Mouse (Mus musculus) Muller cell, postnatal 12 days (primary cell): ENCODE measurements around the gene Olfr1375.
"Not testable (repeated sequence)": the region's sequence is repeated elsewhere in the genome, so short reads cannot be mapped to it uniquely, and the experiment has no call there.

Experiments used
- DNase-seq: peaks from one replicate; pipeline ENCODE4 v3.0.0-alpha.2; 2015; ENCODE audit errors: inconsistent ontology term

Gene Olfr1375

GRCm38 (mm10) chr11:51047809-51048208, at the start of gene Olfr1375:
Gene Olfr1375 (plus strand): TSS chr11:51048109.
- not testable (repeated sequence) for DNase-seq

DNA sequence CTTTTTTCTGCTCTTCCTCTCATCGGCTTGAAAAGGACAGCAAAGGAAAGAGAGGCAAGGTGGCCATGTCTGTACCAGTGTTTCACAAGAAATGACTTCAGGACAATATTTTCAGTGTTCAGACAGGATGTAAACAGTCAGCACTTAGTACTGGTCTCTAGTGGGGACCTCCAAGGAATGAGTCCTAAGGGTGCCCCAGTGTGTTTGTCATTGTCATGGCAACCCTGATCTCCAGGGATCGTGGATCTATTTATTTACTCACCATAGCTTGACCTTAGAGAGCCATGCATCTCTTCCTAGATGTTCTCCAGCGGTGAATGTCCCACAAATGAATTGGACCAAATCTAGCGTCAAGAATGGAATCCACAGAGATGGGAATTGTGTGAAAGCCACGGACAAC, 44.6 kb upstream of the Olfr1375 start, which contains the start of gene Olfr51:
Gene Olfr51, plus strand, starts transcription at position 301 of the 400 bp plus-strand sequence.
- no peak for DNase-seq

GRCm38 (mm10) chr11:51011821-51012220, 36.1 kb upstream of the Olfr1375 start:
- no peak for DNase-seq

GRCm38 (mm10) chr11:51013936-51014335, 34.0 kb upstream of the Olfr1375 start, which contains the start of gene Olfr54:
Gene Olfr54 (plus strand): TSS chr11:51014236.
- DNase-seq = no peak

DNA sequence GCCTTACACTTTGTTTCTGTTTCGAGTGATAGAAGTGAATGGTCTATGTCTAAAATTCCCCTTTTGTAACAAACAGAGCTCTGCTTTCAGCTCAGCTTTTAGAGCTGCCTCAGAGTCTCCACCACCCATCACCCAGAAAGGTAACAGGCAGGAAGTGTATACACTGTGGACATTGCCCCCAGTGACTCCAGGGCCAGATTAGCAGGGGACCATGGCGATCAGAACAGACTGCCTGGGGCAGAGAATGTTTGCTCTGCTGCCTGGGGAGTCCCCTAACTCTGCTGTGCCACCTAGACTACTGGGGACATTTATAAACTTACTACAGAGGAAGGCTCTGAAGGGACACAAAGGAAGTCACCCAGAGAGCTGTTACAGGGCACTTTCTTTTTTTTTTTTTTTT, 31.6 kb upstream of the Olfr1375 start:
- DNase-seq = no peak

DNA sequence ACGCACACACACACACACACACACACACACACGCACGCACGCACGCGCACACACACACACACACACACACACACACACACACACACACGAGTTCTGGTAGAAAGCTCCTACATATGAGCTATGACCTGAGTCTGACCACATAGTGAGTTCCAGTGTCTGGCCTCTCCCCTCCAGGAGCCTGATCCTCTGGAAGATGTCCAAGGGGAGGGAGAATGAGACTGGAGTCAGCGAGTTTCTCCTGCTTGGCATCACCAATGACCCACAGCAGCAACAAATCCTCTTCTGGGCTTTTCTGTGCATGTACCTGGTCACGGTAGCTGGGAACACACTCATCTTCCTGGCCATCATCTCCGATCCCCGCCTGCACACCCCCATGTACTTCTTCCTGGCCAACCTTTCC, 21.1 kb upstream of the Olfr1375 start:
- DNase-seq = not testable (repeated sequence)

GRCm38 (mm10) chr11:51029381-51029780, 18.5 kb upstream of the Olfr1375 start:
- not testable (repeated sequence) for DNase-seq

- no peak for DNase-seq
Measured at GRCm38 (mm10) chr11:51030225-51030624, 17.7 kb upstream of the Olfr1375 start.

DNA sequence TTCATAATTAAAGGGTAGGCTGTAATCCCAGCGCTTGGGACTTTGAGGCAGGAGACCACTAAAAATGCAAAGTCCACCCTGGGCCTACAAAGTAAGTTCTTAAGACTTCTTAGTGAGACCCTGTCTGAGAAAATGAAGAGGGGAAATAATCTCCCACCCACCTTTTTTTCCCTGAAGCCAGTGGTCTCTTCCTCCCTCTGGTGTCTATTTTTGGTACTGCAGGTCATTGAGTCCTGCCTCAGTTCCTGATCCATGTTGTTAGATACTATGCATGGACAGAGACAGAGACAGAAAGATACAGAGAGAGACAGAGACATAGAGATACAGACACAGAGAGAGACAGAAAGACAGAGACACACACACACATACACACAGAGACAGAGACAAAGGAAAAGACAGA, 15.1 kb upstream of the Olfr1375 start:
- DNase-seq = no peak

GRCm38 (mm10) chr11:51034141-51034540, 13.8 kb upstream of the Olfr1375 start:
- not testable (repeated sequence) for DNase-seq

- peak; percentile 17 for DNase-seq
Measured at GRCm38 (mm10) chr11:51035951-51036350, 12.0 kb upstream of the Olfr1375 start.

- DNase-seq = not testable (repeated sequence)
Measured at GRCm38 (mm10) chr11:51044776-51045175, 3.1 kb upstream of the Olfr1375 start.

DNA sequence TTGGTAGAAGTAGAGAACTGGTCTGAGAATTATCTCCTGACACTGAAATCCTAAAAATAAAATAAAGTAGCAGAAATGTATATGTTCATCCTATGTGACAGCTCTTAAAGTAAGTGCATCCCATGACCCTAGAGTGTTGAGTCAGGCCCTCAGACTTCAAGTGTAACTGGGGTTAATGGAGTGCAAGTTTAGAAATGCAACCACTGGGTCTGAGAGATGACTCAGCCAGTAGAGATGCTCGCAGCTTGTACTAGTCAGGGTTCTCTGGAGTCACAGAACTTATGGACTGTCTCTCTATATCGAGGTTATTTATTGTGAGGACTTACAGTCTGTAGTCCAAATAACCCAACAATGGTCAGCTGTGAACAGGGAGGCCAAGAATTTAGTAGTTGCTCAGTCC, 3.8 kb downstream of the Olfr1375 start:
- DNase-seq = no peak

DNA sequence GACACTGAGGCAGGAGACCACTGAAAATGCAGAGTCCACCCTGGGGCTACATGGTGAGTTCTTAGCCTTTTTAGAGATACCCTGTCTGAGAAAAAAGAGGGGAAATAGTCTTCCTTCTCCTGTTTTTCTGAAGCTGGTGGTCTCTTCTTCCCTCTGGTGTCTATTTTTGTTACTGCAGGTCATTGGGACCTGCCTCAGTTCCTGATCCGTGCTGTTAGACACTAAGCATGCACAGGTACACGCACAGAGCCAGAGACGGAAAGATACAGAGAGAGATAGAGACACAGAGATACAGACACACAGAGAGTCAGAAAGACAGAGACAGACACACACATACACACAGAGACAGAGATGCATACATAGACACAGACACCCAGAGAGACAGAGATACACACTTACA, 5.3 kb downstream of the Olfr1375 start:
- DNase-seq = no peak

- DNase-seq = peak; percentile 90
Measured at GRCm38 (mm10) chr11:51059151-51059571, 11.3 kb downstream of the Olfr1375 start, which contains the start of gene Zfp354a. Gene Zfp354a (plus strand): TSS chr11:51059257.

DNA sequence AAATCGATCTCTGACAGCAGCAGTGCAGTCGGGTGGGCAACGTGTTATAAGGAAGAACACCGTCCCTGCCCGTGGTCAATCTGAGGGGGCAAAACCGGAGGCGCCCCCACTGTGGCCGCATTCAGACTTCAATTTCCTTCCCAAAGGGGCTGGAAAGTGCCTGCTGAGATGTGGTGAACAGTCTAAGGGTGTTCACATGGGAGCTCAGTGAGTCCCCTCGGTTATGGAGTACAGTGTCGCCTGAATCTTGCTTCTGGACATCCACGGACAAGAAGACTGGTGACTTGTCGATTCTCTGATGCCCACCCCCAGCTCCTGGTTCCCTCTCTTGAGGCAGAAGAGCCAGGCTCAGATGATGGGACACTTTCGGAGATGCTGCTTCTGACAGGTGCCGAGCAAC, 11.7 kb downstream of the Olfr1375 start:
- DNase-seq = no peak

GRCm38 (mm10) chr11:51060981-51061380, 13.1 kb downstream of the Olfr1375 start:
- DNase-seq = peak; percentile 23

GRCm38 (mm10) chr11:51063276-51063675, 15.4 kb downstream of the Olfr1375 start:
- DNase-seq = no peak

DNA sequence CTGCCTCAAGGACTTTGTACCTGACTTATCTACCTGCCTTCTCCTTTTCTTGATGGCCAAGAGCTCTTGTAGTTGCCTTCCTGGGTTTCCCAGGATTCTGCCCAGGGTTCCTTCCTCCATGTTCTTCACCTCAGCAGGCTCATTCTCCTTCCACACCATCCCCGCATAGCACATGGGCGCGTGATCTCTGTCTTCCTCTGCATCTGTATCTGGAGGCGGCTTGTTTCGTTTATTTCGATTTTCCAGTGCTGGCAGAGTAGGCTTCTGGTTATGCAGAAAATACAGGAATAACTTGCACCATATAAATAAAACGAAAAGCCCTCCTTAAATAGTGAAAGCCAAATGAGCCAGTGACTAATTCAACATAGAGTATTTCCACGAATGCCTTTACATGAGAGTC, 15.9 kb downstream of the Olfr1375 start:
- no peak for DNase-seq

GRCm38 (mm10) chr11:51084527-51084926, 36.6 kb downstream of the Olfr1375 start:
- no peak for DNase-seq

DNA sequence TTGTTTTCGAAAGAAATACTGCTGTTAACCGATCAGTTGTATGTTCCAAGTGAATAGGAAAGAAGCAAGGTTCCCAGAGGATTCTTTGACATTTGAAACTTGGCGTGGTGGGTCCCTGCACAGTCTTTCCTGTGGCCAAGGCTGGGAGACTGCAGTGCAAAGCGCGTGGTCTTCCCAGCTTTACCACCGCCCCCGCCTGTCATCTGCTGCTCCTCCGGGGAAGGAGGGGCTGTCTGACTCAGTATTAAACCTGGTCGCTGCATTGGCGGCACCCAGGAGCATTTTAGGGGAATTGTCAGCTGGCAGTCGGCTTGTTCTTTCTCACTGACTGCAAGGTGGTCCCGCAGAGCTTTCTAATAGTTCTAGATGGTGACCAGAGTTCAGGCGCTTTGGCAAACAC, 37.4 kb downstream of the Olfr1375 start:
- no peak for DNase-seq
